Mouse (Mus musculus): ENCODE data around the gene AC161166.1.

- no peak for TF ChIP-seq EP300 (IDR thresholded peaks at IDR 0.05)
- TF ChIP-seq CTCF (IDR thresholded peaks at IDR 0.05), result no peak
Measured at GRCm38 (mm10) chr7:24504868-24505267, 7.4 kb downstream of the AC161166.1 start.

Measured in lung, postnatal 0 days (tissue).